Mouse (Mus musculus) olfactory bulb, adult 2 months (tissue): ENCODE data around the gene Acss2. TPM values are rescaled to one million over a fixed set of nuclear protein-coding genes. Genes with fewer than 3 reads are reported as not detected.
"Not testable (repeated sequence)": the region's sequence is repeated elsewhere in the genome, so short reads cannot be mapped to it uniquely, and the experiment has no call there.

ENCODE experiments used
- H3K27ac ChIP-seq: fragments of 200-500 bp; 2 replicates; pipeline ENCODE4 v1.5.1; 2012; ENCODE audit warnings: low read depth, low read length; ENCODE audit not compliant: insufficient read depth
- H3K4me1 ChIP-seq: fragments of 200-500 bp; 2 replicates; pipeline ENCODE4 v1.6.1; 2012; ENCODE audit warnings: low read length; ENCODE audit not compliant: control insufficient read depth, insufficient read depth
- H3K4me3 ChIP-seq: fragments of 200-500 bp; 2 replicates; pipeline ENCODE4 v1.5.1; 2012; ENCODE audit warnings: mild to moderate bottlenecking, low read depth, low read length, moderate library complexity; ENCODE audit not compliant: insufficient read depth
- CTCF ChIP-seq: fragments of 200-500 bp; IDR thresholded peaks from 2 replicates; pipeline ENCODE4 v1.5.1; 2012; ENCODE audit warnings: low read depth, mild to moderate bottlenecking, low read length, moderate library complexity; ENCODE audit not compliant: insufficient read depth
- POLR2A ChIP-seq: fragments of 200-500 bp; IDR thresholded peaks from 2 replicates; pipeline ENCODE4 v1.6.1; 2012; ENCODE audit warnings: mild to moderate bottlenecking, low read depth, low read length, moderate library complexity; ENCODE audit not compliant: insufficient read depth
- WGBS: fragments of 180-500 bp; shearing (Covaris S2); methylation state at CpG from one replicate; pipeline ENCODE4 v1.1.7; 2018; 5-methylcytosine and 5-hydroxymethylcytosine counted together
- polyA plus RNA-seq: library from polyadenylated mRNA; stranded (reverse); fragments of >200 nt; gene quantifications from 2 replicates; pipeline ENCODE4 v1.2.4, GENCODE M21; 2012; ENCODE audit warnings: low replicate concordance; ENCODE audit not compliant: missing spikeins, insufficient read depth, insufficient read length

The Acss2 gene
- polyA plus RNA-seq, 1 experiment, result not detected

- no peaks in the 10 kb centered on the region for H3K4me1 ChIP-seq
- no peak overlapping the region for H3K27ac ChIP-seq
- H3K4me3 ChIP-seq, result no peak overlapping the region
- WGBS, result 83% methylated on average over 5 of the region's 5 CpGs
- TF ChIP-seq POLR2A (no peak), CTCF (no peak)
Measured at GRCm38 (mm10) chr2:155527367-155527766, 9.6 kb downstream of the Acss2 start.

- Histone ChIP-seq H3K27ac (no peak overlapping the region), H3K4me1 (no peaks in the 10 kb centered on the region), H3K4me3 (no peak overlapping the region)
- TF ChIP-seq CTCF (no peak), POLR2A (no peak)
Measured at GRCm38 (mm10) chr2:155536292-155536691, 18.5 kb downstream of the Acss2 start.

- no peak overlapping the region for H3K4me3 ChIP-seq
- WGBS, result 63% methylated on average over 5 of the region's 5 CpGs
Measured at GRCm38 (mm10) chr2:155537761-155538462, 20.2 kb downstream of the Acss2 start.

GRCm38 (mm10) chr2:155538463-155539057 is 20.8 kb downstream of the Acss2 start:
- WGBS, result 75% methylated on average over 18 of the region's 19 CpGs
- not testable (repeated sequence) for H3K27ac ChIP-seq, H3K4me1 ChIP-seq
- H3K4me3 ChIP-seq, result peak overlapping the region; percentile 27

More at GRCm38 (mm10) chr2:155537761-155538462, 20.2 kb downstream of the Acss2 start:
- no peaks in the 10 kb centered on the region for H3K4me1 ChIP-seq
- H3K27ac ChIP-seq, result no peak overlapping the region
- TF ChIP-seq POLR2A (no peak), CTCF (no peak)

GRCm38 (mm10) chr2:155539696-155540095 is 21.9 kb downstream of the Acss2 start:
- TF ChIP-seq POLR2A (no peak), CTCF (no peak)
- Histone ChIP-seq H3K4me1 (no peaks in the 10 kb centered on the region), H3K27ac (no peak overlapping the region)

GRCm38 (mm10) chr2:155540822-155541458 is 23.2 kb downstream of the Acss2 start:
- TF ChIP-seq POLR2A (no peak), CTCF (no peak)
- Histone ChIP-seq H3K27ac (0 out of 2 replicates have a peak overlapping the region, but pooled peaks have one; percentile 25), H3K4me3 (no peak overlapping the region), H3K4me1 (no peaks in the 10 kb centered on the region)
- WGBS, result 40% methylated on average over 6 of the region's 6 CpGs

More at GRCm38 (mm10) chr2:155539696-155540095, 21.9 kb downstream of the Acss2 start:
- no peak overlapping the region for H3K4me3 ChIP-seq

- WGBS, result 66% methylated on average over 1 of the region's 1 CpGs
- no peak overlapping the region for H3K27ac ChIP-seq
- no peaks in the 10 kb centered on the region for H3K4me1 ChIP-seq
- no peak overlapping the region for H3K4me3 ChIP-seq
- TF ChIP-seq POLR2A (no peak), CTCF (no peak)
Measured at GRCm38 (mm10) chr2:155546955-155547354, 29.2 kb downstream of the Acss2 start.

- H3K4me1 ChIP-seq, result no peaks in the 10 kb centered on the region
- H3K4me3 ChIP-seq, result no peak overlapping the region
- TF ChIP-seq CTCF (no peak), POLR2A (no peak)
- no peak overlapping the region for H3K27ac ChIP-seq
Measured at GRCm38 (mm10) chr2:155552336-155552735, 34.6 kb downstream of the Acss2 start.

- Histone ChIP-seq H3K4me3 (no peak overlapping the region), H3K4me1 (no peaks in the 10 kb centered on the region), H3K27ac (no peak overlapping the region)
- no peak for TF ChIP-seq POLR2A
- no peak for TF ChIP-seq CTCF
Measured at GRCm38 (mm10) chr2:155552949-155553354, 35.2 kb downstream of the Acss2 start.
